Mouse (Mus musculus) MEL (cell line): Measurements from ENCODE around the gene Washc2. TPM values are rescaled to one million over a fixed set of nuclear protein-coding genes. Genes with fewer than 3 reads are reported as not detected.

Experiments used
- DNase-seq: peaks from one replicate; pipeline ENCODE4 v3.0.0; 2011; ENCODE audit warnings: low read depth, low spot score
- H3K27ac ChIP-seq: 2 replicates; pipeline ENCODE4 v1.5.1; 2012; ENCODE audit warnings: low read depth, mild to moderate bottlenecking, control low read depth, low read length, moderate library complexity; ENCODE audit not compliant: control insufficient read depth
- H3K27me3 ChIP-seq, 2 experiments: fragments of 150-350 bp in 1 of 2; sonication (generic) in 1 of 2; 2 replicates each; pipeline ENCODE4 v1.6.1; 2012; ENCODE audit warnings: low read length in 2 of 2, mild to moderate bottlenecking in 2 of 2, improper control_type of control experiment in 1 of 2, moderate library complexity in 1 of 2; ENCODE audit not compliant: insufficient read depth in 2 of 2, control insufficient read depth in 1 of 2
- H3K36me3 ChIP-seq, 2 experiments: 2 replicates each; pipeline ENCODE4 v1.6.1; 2012 to 2014; ENCODE audit warnings: low read length in 2 of 2, improper control_type of control experiment in 1 of 2, inconsistent platforms in 1 of 2, mild to moderate bottlenecking in 1 of 2; ENCODE audit not compliant: insufficient read depth in 2 of 2, control insufficient read depth in 1 of 2
- H3K4me1 ChIP-seq, 2 experiments: fragments of 150-350 bp in 1 of 2; sonication (generic) in 1 of 2; 2 replicates each; pipeline ENCODE4 v1.6.1; 2012; ENCODE audit warnings: low read length in 2 of 2, improper control_type of control experiment in 1 of 2, mild to moderate bottlenecking in 1 of 2; ENCODE audit not compliant: insufficient read depth in 2 of 2, control insufficient read depth in 1 of 2
- H3K4me3 ChIP-seq, 2 experiments: fragments of 150-350 bp in 1 of 2; sonication (generic) in 1 of 2; 2 replicates each; pipeline ENCODE4 v1.5.1; 2012; ENCODE audit warnings: low read depth in 2 of 2, low read length in 2 of 2, mild to moderate bottlenecking in 2 of 2, moderate library complexity in 2 of 2, control low read depth in 1 of 2, improper control_type of control experiment in 1 of 2; ENCODE audit not compliant: control insufficient read depth in 1 of 2, insufficient read depth in 1 of 2
- H3K79me2 ChIP-seq: 2 replicates; pipeline ENCODE4 v1.6.1; 2012; ENCODE audit warnings: mild to moderate bottlenecking, low read length, moderate library complexity; ENCODE audit not compliant: control insufficient read depth, poor library complexity, insufficient read depth
- H3K9ac ChIP-seq: 2 replicates; pipeline ENCODE4 v1.6.1; 2012; ENCODE audit warnings: low read depth, mild to moderate bottlenecking, control low read depth, low read length, moderate library complexity; ENCODE audit not compliant: control insufficient read depth, poor library complexity, severe bottlenecking
- H3K9me3 ChIP-seq: fragments of 150-350 bp; sonication (generic); replicated peaks from 2 replicates; pipeline ENCODE4 v1.6.1; 2012; ENCODE audit warnings: mild to moderate bottlenecking, low read length, improper control_type of control experiment, moderate library complexity; ENCODE audit not compliant: insufficient read depth
- CHD1 ChIP-seq: IDR thresholded peaks from 2 replicates; pipeline ENCODE4 v1.6.1; 2012; ENCODE audit warnings: low read depth, mild to moderate bottlenecking, inconsistent platforms, low read length, improper control_type of control experiment
- E2F4 ChIP-seq: IDR thresholded peaks from 2 replicates; pipeline ENCODE4 v1.6.1; 2011; ENCODE audit warnings: low read depth, low read length, improper control_type of control experiment, borderline replicate concordance
- GATA1 ChIP-seq: IDR thresholded peaks from 2 replicates; pipeline ENCODE4 v1.6.1; 2011; ENCODE audit warnings: low read depth, low read length, improper control_type of control experiment
- JUND ChIP-seq: IDR thresholded peaks from 2 replicates; pipeline ENCODE4 v1.6.1; 2011; ENCODE audit warnings: low read depth, mild to moderate bottlenecking, improper control_type of control experiment, low read length
- MAFK ChIP-seq: IDR thresholded peaks from 2 replicates; pipeline ENCODE4 v1.6.1; 2011; ENCODE audit warnings: low read depth, mild to moderate bottlenecking, low read length, improper control_type of control experiment, borderline replicate concordance
- MAX ChIP-seq: IDR thresholded peaks from 2 replicates; pipeline ENCODE4 v1.6.1; 2011; ENCODE audit warnings: low read length, improper control_type of control experiment
- MEF2A ChIP-seq: IDR thresholded peaks from 2 replicates; pipeline ENCODE4 v1.6.1; 2014; ENCODE audit warnings: low read depth, mild to moderate bottlenecking, inconsistent platforms, low read length, improper control_type of control experiment; ENCODE audit not compliant: poor library complexity, insufficient replicate concordance, severe bottlenecking; ENCODE audit errors: extremely low read depth
- MXI1 ChIP-seq: IDR thresholded peaks from 2 replicates; pipeline ENCODE4 v1.6.1; 2011; ENCODE audit warnings: mild to moderate bottlenecking, low read depth, low read length, improper control_type of control experiment
- MYB ChIP-seq: IDR thresholded peaks from 2 replicates; pipeline ENCODE4 v1.6.1; 2011; ENCODE audit warnings: mild to moderate bottlenecking, low read depth, low read length, improper control_type of control experiment
- MYC ChIP-seq: IDR thresholded peaks from 2 replicates; pipeline ENCODE4 v1.6.1; 2011; ENCODE audit warnings: low read depth, mild to moderate bottlenecking, low read length, improper control_type of control experiment, moderate library complexity
- NELFE ChIP-seq: IDR thresholded peaks from 2 replicates; pipeline ENCODE4 v1.6.1; 2011; ENCODE audit warnings: low read depth, low read length, improper control_type of control experiment
- NRF1 ChIP-seq: IDR thresholded peaks from 2 replicates; pipeline ENCODE4 v1.6.1; 2014; ENCODE audit warnings: low read depth, mild to moderate bottlenecking, inconsistent platforms, low read length, improper control_type of control experiment, moderate library complexity; ENCODE audit not compliant: poor library complexity, insufficient read depth, severe bottlenecking
- POLR2AphosphoS2 ChIP-seq: IDR thresholded peaks from 2 replicates; pipeline ENCODE4 v1.6.1; 2011; ENCODE audit warnings: low read length, improper control_type of control experiment
- RCOR1 ChIP-seq: IDR thresholded peaks from 2 replicates; pipeline ENCODE4 v1.6.1; 2012; ENCODE audit warnings: low read depth, mild to moderate bottlenecking, inconsistent platforms, low read length, improper control_type of control experiment
- TAL1 ChIP-seq: IDR thresholded peaks from 2 replicates; pipeline ENCODE4 v1.6.1; 2012; ENCODE audit warnings: mild to moderate bottlenecking, inconsistent platforms, low read length, moderate library complexity, mixed read lengths
- TBP ChIP-seq: IDR thresholded peaks from 2 replicates; pipeline ENCODE4 v1.8.0; 2011; ENCODE audit warnings: low read depth, low read length, improper control_type of control experiment
- UBTF ChIP-seq: IDR thresholded peaks from 2 replicates; pipeline ENCODE4 v1.6.1; 2012; ENCODE audit warnings: low read depth, mild to moderate bottlenecking, inconsistent platforms, low read length, improper control_type of control experiment, moderate library complexity, borderline replicate concordance; ENCODE audit not compliant: insufficient read depth
- USF1 ChIP-seq: IDR thresholded peaks from 2 replicates; pipeline ENCODE4 v1.6.1; 2014; ENCODE audit warnings: low read depth, mild to moderate bottlenecking, inconsistent platforms, low read length, improper control_type of control experiment, moderate library complexity
- ZNF384 ChIP-seq: IDR thresholded peaks from 2 replicates; pipeline ENCODE4 v1.6.1; 2012; ENCODE audit warnings: low read depth, mild to moderate bottlenecking, inconsistent platforms, low read length, improper control_type of control experiment
- polyA plus RNA-seq, 2 experiments: library from polyadenylated mRNA; stranded (reverse) in 1 of 2; unstranded in 1 of 2; fragments of >175 nt in 1 of 2; fragments of >200 nt in 1 of 2; gene quantifications; 2 replicates each; pipeline versions ENCODE4 v1.2.1 to v1.2.4; 2012; ENCODE audit warnings: low replicate concordance in 2 of 2, low read depth in 1 of 2; ENCODE audit not compliant: insufficient read length in 2 of 2, insufficient read depth in 1 of 2, missing spikeins in 1 of 2
- total RNA-seq: library from RNA; depleted of rRNA; stranded (reverse); fragments of 300-350 nt; gene quantifications from 2 replicates; pipeline ENCODE4 v1.2.3, GENCODE M21; 2012

Gene Washc2
- total and polyA plus RNA-seq, 3 experiments: 25.3 to 38.3 TPM; not detected in 1

DNA sequence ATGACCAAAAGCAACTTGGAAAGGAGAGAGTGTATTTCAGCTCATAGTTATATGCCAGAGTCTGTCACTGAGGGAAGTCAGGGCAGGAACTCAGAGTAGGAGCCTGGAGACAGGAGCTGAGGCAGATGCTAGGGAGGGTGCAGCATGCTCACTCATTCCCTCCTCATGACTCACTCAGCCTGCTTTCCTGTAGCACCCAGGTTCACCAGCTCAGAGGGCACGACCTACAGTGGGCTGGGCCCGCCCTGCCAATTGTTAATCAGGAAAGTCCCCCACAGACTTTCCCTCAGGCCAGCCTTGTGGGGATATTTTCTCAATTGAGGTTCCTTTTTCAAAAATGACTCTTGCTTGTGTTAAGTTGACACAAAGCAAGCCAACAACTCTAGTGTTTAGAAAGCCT is 32.5 kb downstream of the Washc2 start:
- TF ChIP-seq MYC (no peak), RCOR1 (no peak), TBP (no peak), MAFK (no peak), MEF2A (no peak), NRF1 (no peak), GATA1 (no peak), UBTF (no peak), JUND (no peak), CHD1 (no peak), E2F4 (no peak), USF1 (no peak), TAL1 (no peak), NELFE (no peak), MXI1 (no peak), ZNF384 (no peak)
- H3K9ac ChIP-seq: no peak overlapping the region
- no peaks in the 10 kb centered on the region for H3K9me3 ChIP-seq
- no peaks in the 10 kb centered on the region for H3K79me2 ChIP-seq
- H3K4me3 ChIP-seq: no peak overlapping the region
- no peaks in the 10 kb centered on the region for H3K4me1 ChIP-seq
- no peak overlapping the region for H3K27ac ChIP-seq
- H3K27me3 ChIP-seq: no peaks in the 10 kb centered on the region
- 0 out of 4 replicates have a peak, but pooled peaks cover 0 to 2% of the 10 kb centered on the region in 2 experiments for H3K36me3 ChIP-seq
- DNase-seq: no peak

DNA sequence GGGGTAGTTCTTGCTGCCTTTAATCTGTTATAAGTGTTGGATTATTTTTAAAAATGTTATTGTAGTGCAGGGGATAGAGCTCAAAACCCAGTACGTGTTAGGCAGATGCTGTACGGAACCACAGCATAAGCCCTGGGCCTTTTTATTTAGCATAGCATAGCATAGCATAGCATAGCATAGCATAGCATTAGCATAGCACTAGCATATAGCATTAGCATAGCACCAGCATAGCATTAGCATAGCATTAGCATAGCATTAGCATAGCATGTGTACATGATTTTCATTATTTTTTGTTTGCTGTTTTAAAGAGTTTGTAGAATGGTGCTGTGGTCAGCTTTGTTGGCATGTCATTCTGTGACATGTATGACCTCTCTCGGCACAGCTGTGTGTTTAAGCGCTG is 51.8 kb downstream of the Washc2 start:
- peaks cover 0 to 10% of the 10 kb centered on the region in 2 experiments; a peak in 3 of 4 replicates for H3K36me3 ChIP-seq
- no peak for TF ChIP-seq MAFK
- no peak for TF ChIP-seq GATA1
- TF ChIP-seq MAX: no peak
- TF ChIP-seq RCOR1: no peak
- no peak for TF ChIP-seq POLR2AphosphoS2
- no peak for TF ChIP-seq MYB
- no peak overlapping the region for H3K9ac ChIP-seq
- DNase-seq: no peak
- H3K9me3 ChIP-seq: no peaks in the 10 kb centered on the region
- H3K27me3 ChIP-seq: no peaks in the 10 kb centered on the region
- H3K4me3 ChIP-seq: no peak overlapping the region
- H3K4me1 ChIP-seq: peaks cover 0 to 6% of the 10 kb centered on the region in 2 experiments; a peak in 3 of 4 replicates
- H3K79me2 ChIP-seq: peaks cover 2% of the 10 kb centered on the region
- no peak overlapping the region for H3K27ac ChIP-seq
